Mouse (Mus musculus) liver, embryonic 14 days (tissue): Measurements from ENCODE around the gene Rnase11. TPM values are rescaled to one million over a fixed set of nuclear protein-coding genes. Genes with fewer than 3 reads are reported as not detected.

Experiments used
- polyA plus RNA-seq: library from polyadenylated mRNA; depleted of rRNA; stranded (reverse); fragments of >200 nt; gene quantifications from 2 replicates; pipeline ENCODE4 v1.2.3, GENCODE M21; 2012; rRNA removed

Gene Rnase11
- polyA plus RNA-seq: not detected in 2 replicates

DNA sequence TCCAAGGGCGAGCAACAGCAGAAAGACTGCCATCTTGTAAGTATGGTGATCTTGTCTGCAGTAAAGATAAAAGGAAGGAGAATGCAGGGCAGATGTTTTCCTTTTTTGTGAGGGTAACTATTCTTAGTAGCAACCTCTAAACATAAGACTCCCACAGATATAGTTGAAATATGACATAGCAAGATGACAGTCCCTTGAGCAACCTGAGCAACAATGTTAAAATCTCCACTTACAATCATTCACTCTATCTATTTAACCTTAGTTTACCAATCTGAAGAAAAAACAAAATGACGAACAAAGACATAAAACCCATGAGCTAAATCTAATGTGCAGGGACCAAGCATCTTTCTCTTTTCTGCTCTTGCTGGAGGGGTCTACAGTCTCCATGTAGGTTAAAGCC is at the start of gene Rnase11:
Gene Rnase11, minus strand, starts transcription at position 101 of the 400 bp plus-strand sequence.

GRCm38 (mm10) chr14:51090921-51091900 is 41.2 kb upstream of the Rnase11 start, which contains the start of the genes Rnase4 and Ang:
TSS of gene Rnase4 (plus strand) at chr14:51091077.
TSS of gene Ang (plus strand) at chr14:51091150.

DNA sequence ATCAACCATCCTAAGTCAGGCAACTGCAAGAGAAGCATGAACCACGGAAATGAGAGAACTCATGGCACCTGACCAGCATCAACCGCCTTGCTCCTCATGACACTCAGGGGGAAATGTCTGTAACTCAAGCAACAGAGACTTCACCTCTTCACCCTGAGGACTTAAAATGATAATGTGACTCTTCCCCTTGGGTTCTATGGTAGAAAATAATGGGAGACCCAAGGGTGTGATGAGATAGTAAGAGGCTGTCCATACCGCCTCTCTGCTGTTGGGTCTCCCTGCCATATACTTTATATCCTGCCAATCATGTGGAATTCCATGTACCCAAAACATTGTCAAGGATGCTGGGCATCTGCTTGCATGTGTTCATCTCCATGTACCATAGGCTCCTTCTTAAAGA is 24.4 kb upstream of the Rnase11 start, which contains the start of gene Olfr750:
Gene Olfr750, minus strand, starts transcription at position 101 of the 400 bp plus-strand sequence.

DNA sequence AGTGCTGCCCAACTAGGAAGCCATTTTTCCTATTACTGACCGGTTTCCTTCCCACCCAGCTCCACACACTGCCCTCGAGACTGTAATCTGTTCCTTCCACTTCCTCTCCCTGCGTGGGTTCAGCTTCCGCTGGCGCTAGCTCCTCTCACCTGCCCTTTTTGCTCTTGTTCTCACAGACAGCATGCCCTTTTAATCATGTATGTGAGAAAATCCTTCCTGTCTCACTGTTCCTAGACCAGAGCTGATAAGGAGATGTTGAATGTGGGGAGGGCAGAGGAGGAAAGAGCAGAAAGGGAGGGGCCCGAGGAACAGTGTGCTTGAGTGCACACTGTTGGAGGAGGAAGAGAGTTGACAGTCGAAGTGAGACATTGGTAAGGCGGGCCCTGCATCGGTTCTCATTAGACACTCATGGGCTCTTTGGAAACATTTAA is 7.5 kb upstream of the Rnase11 start, which contains the start of gene Rnase12:
Gene Rnase12, minus strand, starts transcription at position 261 of the 431 bp plus-strand sequence.

GRCm38 (mm10) chr14:51041769-51042168 is 8.2 kb downstream of the Rnase11 start, which contains the start of gene Rnase9:
TSS of gene Rnase9 (minus strand) at chr14:51041869.

DNA sequence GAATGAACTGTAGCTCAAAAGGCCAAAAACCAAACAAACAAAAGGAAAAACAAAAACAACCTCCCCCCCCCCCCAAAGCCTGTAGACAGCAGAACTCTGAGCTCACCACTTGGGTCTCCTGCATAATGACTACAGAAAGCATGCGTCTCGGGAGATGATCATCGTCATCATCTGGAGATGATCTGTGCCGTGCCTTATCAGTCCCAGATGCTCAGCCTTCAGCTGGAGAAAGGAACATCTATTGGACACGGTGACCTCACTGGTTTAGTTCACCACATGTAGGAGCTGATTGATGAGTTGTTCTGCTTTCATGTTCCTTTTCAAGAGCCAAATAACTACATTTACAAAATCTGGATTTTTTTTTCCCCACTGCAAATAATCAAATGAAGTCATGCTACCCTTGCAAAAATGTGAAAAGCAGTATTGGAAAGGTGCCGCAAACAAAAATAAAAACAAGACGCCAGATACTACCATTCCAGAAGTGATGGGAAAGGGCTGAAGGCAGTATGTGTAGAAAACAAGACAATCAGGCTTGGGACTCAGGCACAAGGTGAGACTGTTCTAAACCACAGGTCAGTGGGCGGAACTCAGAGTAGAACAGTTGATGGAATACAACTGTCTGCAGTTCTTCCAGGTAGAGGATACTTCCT is 42.7 kb downstream of the Rnase11 start, which contains the start of gene Rnase10:
Gene Rnase10, plus strand, starts transcription at position 600 of the 650 bp plus-strand sequence.

Other genes starting within 250 kb of the Rnase11 start
- gene Ccnb1ip1, start 242.4 kb downstream of the Rnase11 start, polyA plus RNA-seq: not detected in 2 replicates
- gene Parp2, start 242.3 kb downstream of the Rnase11 start, polyA plus RNA-seq: 37.8 and 40.4 TPM in 2 replicates
- gene Tep1, start 179.6 kb downstream of the Rnase11 start, polyA plus RNA-seq: 2.2 and 3.4 TPM in 2 replicates
- 0.16 and 0.18 TPM in 2 replicates for gene Klhl33, start 152.7 kb downstream of the Rnase11 start, polyA plus RNA-seq
- gene Osgep, start 125.3 kb downstream of the Rnase11 start, polyA plus RNA-seq: 36.9 and 37.6 TPM in 2 replicates
- 52.4 and 58.5 TPM in 2 replicates for gene Apex1, start 125.2 kb downstream of the Rnase11 start, polyA plus RNA-seq
- gene Pip4p1, start 119.3 kb downstream of the Rnase11 start, polyA plus RNA-seq: 22.8 and 28.6 TPM in 2 replicates
- gene Pnp, start 119.1 kb downstream of the Rnase11 start, polyA plus RNA-seq: 75.3 and 96.8 TPM in 2 replicates
- gene Gm49342, start 105.6 kb downstream of the Rnase11 start, polyA plus RNA-seq: 58.6 and 74.1 TPM in 2 replicates
- gene Pnp2, start 94.2 kb downstream of the Rnase11 start, polyA plus RNA-seq: 9.7 and 10.4 TPM in 2 replicates
- 0.02 TPM in 1 of 2 replicates, not detected in the other for gene Rnase10, start 42.4 kb downstream of the Rnase11 start, polyA plus RNA-seq
- gene Rnase9, start 8.3 kb downstream of the Rnase11 start, polyA plus RNA-seq: not detected in 2 replicates
- 0.86 and 0.90 TPM in 2 replicates for gene Rnase12, start 7.5 kb upstream of the Rnase11 start, polyA plus RNA-seq
- not detected in 2 replicates for gene Olfr750, start 24.3 kb upstream of the Rnase11 start, polyA plus RNA-seq
- gene Rnase4, start 40.9 kb upstream of the Rnase11 start, polyA plus RNA-seq: 10.7 and 13.3 TPM in 2 replicates
- gene Ang, start 41.0 kb upstream of the Rnase11 start, polyA plus RNA-seq: 3.7 and 3.9 TPM in 2 replicates
- gene Eddm3b, start 64.3 kb upstream of the Rnase11 start, polyA plus RNA-seq: not detected in 2 replicates
- 1.9 and 2.8 TPM in 2 replicates for gene Rnase6, start 73.7 kb upstream of the Rnase11 start, polyA plus RNA-seq
- 0.03 and 0.05 TPM in 2 replicates for gene Rnase1, start 96.6 kb upstream of the Rnase11 start, polyA plus RNA-seq
- not detected in 2 replicates for gene Rnase2b, start 112.1 kb upstream of the Rnase11 start, polyA plus RNA-seq
- gene Ang2, start 149.0 kb upstream of the Rnase11 start, polyA plus RNA-seq: not detected in 2 replicates
- not detected in 2 replicates for gene Ear14, start 153.2 kb upstream of the Rnase11 start, polyA plus RNA-seq
- gene Rnase2a, start 205.9 kb upstream of the Rnase11 start, polyA plus RNA-seq: not detected in 2 replicates